Mouse (Mus musculus) mouse trophoblast stem cell (cell line): ENCODE data around the gene Ccdc136.

ENCODE experiments used
- in situ Hi-C, 2 experiments: fragments of 300-500 bp; cut with MseI, MboI; formaldehyde crosslinking; loops; 2 replicates in 1 of 2; 3 replicates in 1 of 2; pipeline ENCODE4 v1.15.1; 2025

Ccdc136 gene

GRCm38 (mm10) chr6:29394286-29394685 is 1.8 kb upstream of the Ccdc136 start:
- in situ Hi-C loops, result no loop called here

GRCm38 (mm10) chr6:29396714-29397540 is 818 bp downstream of the Ccdc136 start:
- in situ Hi-C loops, result no loop called here

- in situ Hi-C loops, result no loop called here
Measured at GRCm38 (mm10) chr6:29397575-29397974, 1.5 kb downstream of the Ccdc136 start.

DNA sequence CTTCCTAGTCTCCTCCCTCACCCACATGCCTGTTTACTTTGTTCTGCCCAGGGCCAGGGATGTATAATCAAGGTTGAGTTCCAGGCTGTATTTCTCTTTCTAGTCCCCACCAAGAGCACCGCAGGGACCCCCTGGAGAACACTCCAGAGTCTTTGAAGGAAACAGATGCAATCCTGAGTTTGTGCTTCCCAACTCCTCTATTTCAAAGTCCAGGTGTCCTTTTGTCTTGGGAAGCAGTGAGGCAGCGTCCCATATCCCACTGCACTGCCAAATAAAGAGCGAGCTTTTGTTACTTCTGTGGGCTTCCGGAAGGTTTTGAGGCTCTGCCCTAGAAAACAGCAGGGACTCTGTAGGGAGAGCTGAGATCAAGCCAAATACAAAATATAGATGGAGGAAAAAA is 3.7 kb downstream of the Ccdc136 start:
- in situ Hi-C loops, result no loop called here

DNA sequence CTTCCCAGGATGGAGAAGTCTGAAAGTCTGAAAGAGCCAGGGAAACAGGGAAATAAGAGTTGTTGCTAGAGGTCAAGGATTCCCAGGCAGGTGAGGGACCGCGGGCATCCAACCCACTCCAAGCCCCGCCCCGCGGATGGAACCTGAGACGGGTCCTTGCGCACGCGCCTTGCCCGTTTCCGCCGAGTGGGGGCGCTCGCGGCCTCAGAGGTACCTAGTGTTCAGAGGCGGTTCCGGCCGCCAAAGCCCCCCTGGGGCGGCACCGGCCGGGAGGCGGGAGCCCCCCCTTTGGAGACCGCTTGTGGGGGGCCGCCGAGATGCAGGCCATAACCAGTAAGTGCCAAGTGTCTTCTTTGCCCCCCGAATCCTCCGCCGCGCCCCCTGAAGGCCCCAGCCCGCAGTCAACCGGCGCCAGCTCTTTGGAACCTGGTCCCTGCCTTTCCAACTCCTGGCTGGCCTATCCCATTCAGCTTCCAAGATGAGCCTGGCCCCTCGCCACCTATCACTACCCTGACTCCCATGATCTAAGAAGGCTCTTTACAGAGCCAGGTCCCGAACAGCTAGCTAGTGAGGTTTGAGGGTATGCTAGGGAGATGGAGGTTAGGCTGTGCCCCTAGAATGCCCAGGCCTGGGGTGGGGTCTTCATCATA is 6.7 kb downstream of the Ccdc136 start:
- in situ Hi-C loops, result no loop called here

GRCm38 (mm10) chr6:29406412-29406811 is 10.3 kb downstream of the Ccdc136 start:
- in situ Hi-C loops, result no loop called here

DNA sequence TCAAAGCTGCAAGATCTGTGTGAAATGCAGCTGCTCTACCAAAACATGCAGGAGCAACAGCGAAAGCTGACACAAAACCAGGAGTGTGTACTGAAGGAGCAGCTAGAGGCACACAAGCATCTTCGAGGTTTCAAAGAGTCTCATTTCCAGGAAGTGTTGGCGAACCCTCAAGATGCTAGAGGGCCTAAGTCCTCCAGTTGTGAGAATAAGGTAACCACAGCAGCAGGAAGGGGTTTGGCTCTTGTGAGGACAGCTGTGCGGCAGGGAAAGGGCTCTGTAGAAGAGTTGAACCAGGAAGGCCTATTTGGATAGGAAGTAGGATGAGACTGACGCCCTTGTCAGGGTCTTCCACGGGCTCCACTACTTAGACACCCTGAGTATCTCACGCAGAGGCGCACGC is 19.3 kb downstream of the Ccdc136 start:
- in situ Hi-C loops, result no loop called here

GRCm38 (mm10) chr6:29420596-29420995 is 24.5 kb downstream of the Ccdc136 start:
- in situ Hi-C loops, result no loop called here

GRCm38 (mm10) chr6:29425118-29425517 is 29.0 kb downstream of the Ccdc136 start:
- in situ Hi-C loops, result no loop called here

DNA sequence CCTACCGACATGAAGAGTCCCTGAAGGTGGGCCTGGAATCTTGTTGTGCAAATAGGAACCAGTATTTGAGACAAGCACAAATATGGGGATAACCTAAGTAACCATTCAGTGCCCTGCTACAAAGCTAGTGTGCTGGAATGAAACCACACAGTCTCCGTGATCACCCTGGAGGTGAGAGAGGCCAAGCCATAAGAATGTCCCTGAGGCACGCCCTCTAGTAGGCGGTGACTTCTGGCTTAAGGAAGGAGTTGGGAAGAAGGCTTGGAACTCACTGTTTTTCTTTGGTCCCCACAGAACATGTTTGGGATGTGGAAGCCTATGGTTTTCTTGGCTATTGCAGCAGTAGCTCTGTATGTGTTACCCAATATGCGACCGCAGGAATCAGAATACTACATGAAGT is 30.2 kb downstream of the Ccdc136 start:
- in situ Hi-C loops, result no loop called here

GRCm38 (mm10) chr6:29428171-29428570 is 32.1 kb downstream of the Ccdc136 start:
- in situ Hi-C loops, result no loop called here

GRCm38 (mm10) chr6:29430681-29431420 is 34.7 kb downstream of the Ccdc136 start:
- in situ Hi-C loops, result no loop called here

DNA sequence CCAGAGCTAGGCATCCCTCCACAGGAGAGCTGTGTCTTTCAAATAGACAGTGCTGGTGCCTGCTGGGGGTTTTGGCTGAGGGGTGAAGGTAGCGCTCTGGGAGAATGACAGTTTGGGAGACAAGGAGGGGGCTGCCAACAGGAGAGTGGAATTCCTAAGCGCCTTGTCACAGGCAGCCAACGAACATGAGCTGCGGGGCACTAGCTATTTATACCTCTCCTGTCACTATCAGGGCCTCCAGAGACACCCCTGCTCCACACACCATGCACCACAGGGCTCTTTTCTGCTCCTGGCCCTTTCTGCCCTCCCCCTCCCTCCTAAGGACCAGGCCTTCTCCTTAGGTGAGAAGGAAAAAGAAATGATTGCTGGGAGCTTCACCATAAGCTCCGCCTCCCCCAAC is 35.4 kb downstream of the Ccdc136 start:
- in situ Hi-C loops, result no loop called here

- in situ Hi-C loops, result no loop called here
Measured at GRCm38 (mm10) chr6:29432156-29432555, 36.0 kb downstream of the Ccdc136 start.

DNA sequence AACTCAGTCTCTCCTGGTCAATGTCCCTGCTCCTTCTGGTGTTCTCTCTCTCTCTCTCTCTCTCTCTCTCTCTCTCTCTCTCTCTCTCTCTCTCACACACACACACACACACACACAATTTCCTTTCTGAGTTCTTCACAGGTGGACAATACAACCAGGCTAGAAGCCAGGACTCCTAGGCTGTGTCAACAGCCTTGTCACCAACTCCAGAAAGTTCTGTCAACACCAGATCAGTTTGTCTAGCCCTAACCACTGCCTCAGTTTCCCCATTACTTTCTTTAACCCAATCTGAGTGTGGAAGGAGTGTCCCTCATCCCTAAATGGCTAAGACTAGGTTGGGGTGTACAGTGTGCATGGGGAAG is 36.5 kb downstream of the Ccdc136 start:
- in situ Hi-C loops, result no loop called here

- in situ Hi-C loops, result no loop called here
Measured at GRCm38 (mm10) chr6:29433038-29433803, 37.1 kb downstream of the Ccdc136 start, which contains the start of gene Flnc. Flnc (plus strand) TSS chr6:29433256.

- in situ Hi-C loops, result no loop called here
Measured at GRCm38 (mm10) chr6:29433804-29434795, 38.0 kb downstream of the Ccdc136 start.

GRCm38 (mm10) chr6:29434911-29435691 is 39.0 kb downstream of the Ccdc136 start:
- in situ Hi-C loops, result no loop called here

GRCm38 (mm10) chr6:29435940-29436451 is 39.9 kb downstream of the Ccdc136 start:
- in situ Hi-C loops, result no loop called here
